Mouse (Mus musculus) ES-CJ7 (cell line): ENCODE results near the gene Irf5.
A peak's percentile ranks its signal among the peaks of the same experiment; 100 is the strongest.

Source experiments
- DNase-seq: peaks from one replicate; pipeline ENCODE4 v3.0.0; 2011; ENCODE audit warnings: low read depth, low spot score

The Irf5 gene

DNA sequence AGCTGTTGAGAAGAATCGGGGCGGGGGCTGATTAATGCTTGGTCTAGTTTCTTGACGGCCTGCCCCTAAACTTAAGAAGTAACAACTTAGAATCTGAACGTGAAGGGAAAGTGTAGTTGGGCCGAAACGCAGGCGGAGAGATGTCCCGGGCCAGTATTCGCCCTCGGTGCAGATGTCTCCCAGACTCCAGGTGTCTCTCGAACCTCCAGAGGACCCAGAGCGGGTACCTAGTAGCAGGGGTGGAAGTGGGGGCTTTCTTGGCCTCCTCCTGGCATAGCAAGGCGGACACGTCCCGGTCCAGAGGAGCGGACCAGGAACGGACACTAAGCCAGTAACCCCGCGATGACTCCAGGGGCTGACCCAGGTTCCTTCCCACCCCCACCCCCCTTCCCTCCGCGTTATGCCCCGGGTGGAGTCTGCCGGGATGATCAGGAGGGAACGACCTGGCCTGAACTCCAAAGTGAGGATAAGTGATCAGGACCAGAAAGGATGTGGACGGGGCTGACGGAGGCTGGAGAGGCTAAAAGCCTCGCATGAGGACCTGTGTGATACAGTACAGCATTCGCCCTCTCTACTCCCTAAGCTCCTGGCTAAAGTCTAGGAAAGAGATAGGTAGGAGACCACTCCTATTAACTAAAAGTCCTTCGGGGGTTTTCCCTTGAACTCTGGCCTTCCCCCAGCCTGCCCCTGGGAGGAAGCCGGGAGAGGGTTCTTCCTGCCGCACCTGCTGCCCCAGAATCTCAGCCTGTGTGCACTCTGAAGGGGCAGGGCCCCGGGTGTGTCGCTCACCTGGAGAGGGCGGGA lies 1.1 kb downstream of the Irf5 start:
- no peak for DNase-seq

DNA sequence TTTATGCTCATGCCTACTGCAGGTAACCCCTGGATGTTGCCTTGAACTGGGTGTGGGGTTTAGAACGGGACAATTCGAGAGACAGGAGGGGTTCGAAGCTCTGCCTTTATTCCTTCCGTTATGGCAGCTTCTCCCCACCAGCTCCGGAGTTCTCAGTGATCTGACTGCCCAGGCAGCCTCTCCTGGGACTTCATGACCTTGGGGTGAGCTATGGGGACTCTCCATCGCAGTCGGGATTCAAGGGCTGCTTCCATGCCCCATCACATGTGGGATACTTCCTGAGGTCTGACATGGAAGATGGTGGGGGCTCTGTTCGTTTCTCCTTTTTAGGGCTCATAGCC lies 1.7 kb downstream of the Irf5 start:
- DNase-seq, result no peak

- peak; percentile 45 for DNase-seq
These were observed 2.4 kb downstream of the Irf5 start for GRCm38 (mm10) chr6:29528561-29529443.

DNA sequence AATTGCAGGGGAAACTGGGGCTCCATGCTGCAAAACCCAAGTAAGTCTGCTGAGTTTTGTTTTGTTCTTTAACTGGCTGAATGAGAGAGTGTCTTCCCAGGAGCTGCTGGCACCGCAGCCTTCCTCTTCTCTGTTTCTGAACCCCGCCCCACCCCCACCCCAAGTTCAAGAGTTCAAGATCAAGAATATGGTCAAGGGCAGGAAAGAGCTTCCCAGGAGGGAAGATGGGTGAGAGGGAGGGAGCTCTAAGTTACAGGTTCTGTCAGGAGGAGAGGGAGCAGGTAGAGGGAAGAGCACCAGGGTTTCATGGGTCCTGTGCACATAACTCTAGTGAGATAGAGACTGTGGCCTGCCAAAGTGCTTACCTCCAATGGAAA lies 3.0 kb downstream of the Irf5 start:
- peak; percentile 76 for DNase-seq

DNA sequence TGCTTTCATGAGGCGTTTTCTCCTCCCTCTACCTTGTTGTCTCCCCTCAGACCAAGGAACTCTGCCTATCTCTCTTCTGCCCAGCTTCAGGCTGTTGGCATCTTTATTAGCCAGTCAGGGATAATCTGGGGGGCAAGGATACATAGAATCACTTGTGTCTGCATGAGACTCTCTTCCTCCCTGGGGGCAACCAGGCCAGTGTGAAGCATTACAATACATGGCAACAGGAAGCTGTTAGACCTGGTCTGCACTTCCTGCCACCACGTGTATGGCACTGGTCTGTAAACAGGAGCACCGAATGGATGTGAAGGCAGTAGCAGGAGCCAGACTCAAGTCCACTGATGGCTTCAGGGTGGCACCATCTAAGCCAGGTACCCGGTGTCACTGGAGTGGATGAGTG lies 3.6 kb downstream of the Irf5 start:
- DNase-seq, result no peak

- no peak for DNase-seq
These were observed 8.9 kb downstream of the Irf5 start for GRCm38 (mm10) chr6:29535316-29535715.

- DNase-seq, result no peak
These were observed 10.3 kb downstream of the Irf5 start for GRCm38 (mm10) chr6:29536651-29537193.

- no peak for DNase-seq
These were observed 10.8 kb downstream of the Irf5 start for GRCm38 (mm10) chr6:29537221-29537620.

GRCm38 (mm10) chr6:29539502-29539901 lies 13.1 kb downstream of the Irf5 start:
- DNase-seq, result no peak

DNA sequence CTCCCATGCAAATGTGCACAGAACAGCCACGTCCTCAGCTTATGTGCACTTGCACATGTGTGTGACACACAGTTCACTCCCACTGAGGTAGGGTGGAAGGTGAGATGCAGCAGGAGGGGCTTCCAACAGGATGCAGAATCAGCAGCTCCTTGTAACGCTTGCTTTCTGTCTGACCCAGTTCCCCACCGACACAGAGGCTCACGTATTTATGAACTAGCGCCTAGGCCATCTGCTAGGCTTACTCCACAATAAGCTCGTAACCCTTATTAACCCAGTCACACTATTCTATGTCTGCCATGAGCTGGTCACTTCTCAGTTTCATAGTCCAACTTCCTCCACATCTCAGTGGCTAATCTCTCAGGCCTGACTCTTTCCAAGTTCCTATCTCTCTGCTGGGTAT lies 13.8 kb downstream of the Irf5 start:
- DNase-seq, result no peak

DNA sequence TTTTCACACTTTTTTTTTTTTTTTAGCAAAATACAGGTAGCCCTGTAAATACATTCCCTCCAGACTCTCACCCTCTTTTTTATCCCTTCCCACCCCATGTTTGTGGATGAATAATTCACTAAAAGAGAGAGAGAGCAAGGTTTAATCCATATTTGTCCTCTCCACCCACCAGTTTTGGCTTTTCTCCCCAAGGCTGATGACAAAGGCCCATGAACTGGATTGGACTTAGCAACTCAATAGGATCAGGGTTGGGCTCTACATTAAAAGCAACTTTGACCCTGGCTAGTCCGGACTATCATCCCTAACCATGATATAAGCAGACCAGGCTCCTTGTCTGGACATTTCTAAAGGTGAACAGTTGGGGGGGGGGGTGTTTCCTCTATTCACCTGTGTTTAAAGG lies 14.5 kb downstream of the Irf5 start:
- DNase-seq, result no peak

GRCm38 (mm10) chr6:29545611-29546010 lies 19.2 kb downstream of the Irf5 start:
- peak; percentile 38 for DNase-seq

DNA sequence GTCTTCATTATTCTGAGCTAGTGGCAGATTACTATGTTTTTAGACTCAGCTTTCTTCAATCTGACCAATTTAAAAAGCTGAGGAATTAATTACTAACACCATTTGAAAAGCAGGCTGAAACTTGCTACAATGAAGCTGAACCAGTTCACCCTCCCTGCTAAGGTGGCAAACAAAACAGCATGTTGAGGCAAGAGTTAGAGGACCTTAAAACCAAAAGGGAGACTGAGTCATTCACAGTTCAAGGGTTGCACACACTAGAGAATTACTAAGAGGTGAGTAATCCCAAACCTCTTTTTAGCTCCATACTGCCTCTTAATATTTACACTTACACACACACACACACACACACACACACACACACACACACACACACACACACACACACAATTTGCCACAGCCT lies 21.2 kb downstream of the Irf5 start:
- DNase-seq, result no peak

GRCm38 (mm10) chr6:29548086-29548485 lies 21.7 kb downstream of the Irf5 start:
- no peak for DNase-seq

DNA sequence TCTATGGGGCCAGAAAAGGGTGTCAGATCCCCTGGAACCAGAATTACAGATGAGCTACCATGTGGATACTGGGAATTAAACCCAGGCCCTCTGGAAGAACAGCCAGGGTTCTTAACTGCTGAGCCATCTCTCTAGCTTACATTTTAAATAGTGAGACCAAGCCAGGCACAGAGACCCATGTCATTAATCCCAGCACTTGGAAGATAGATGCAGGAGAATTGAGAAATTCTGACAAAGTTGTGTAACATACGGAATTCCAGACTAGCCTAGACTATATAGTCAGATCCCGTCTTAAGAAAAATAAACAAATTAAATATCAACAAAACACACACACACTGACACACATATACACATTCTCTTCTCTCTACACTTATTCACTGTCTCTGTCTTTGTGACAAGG lies 26.1 kb downstream of the Irf5 start:
- DNase-seq, result no peak

DNA sequence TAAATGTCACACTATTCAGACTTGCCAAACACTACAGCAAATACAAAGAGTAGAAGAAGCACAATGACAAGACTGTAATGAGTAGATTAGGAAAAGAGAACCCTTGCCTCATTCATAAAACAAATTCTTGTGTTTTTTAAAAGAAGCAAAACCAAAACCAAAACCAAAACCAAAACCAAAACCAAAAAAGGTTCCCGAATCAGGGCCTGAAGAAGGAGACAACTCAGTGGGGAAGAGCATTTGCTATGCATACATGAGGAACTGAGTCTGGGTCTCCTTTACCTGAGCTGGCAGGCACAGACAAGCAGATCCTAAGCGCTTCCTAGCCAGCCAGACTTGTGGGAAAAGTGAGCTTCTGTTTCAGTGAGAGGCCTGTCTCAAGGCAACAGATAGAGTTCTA lies 30.7 kb downstream of the Irf5 start:
- no peak for DNase-seq

GRCm38 (mm10) chr6:29576388-29576787 lies 50.0 kb downstream of the Irf5 start:
- DNase-seq, result peak; percentile 13

GRCm38 (mm10) chr6:29580770-29581169 lies 54.3 kb downstream of the Irf5 start:
- DNase-seq, result no peak

GRCm38 (mm10) chr6:29581202-29581601 lies 54.8 kb downstream of the Irf5 start:
- no peak for DNase-seq
